12 mouse cellular contexts compared by ENCODE assay signal in the genomic region with DNA sequence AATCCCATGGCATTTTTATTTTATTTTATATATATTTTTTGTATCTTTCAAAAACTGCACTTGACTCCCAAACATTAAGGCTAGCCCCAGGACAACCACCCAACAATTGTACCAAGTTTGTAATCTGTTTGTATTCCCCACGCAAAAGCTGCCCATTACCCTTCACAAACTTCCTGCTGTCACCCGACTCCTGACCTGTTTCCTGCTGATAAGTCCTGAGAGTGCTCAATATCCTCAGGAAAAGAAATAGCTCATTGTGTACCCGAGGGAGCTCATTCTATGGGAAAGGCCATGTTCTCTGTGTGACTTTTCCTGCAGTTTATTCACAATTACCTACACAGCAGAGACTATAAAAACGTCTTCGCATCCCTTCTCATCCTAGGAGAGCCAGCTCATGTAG. TPM values are rescaled to one million over a fixed set of nuclear protein-coding genes. Genes with fewer than 3 reads are reported as not detected.
DNase-seq lines count a peak whose midpoint lies in the region; ATAC-seq and TF ChIP-seq lines count a peak whose summit lies in the region.
"Had no signal": no experiment of that assay in that cellular context is flagged by ENCODE, and none has a peak within 500 bp of the region (broad histone marks: within the 10 kb centered on the region; RNA-seq: fewer than 3 reads in every experiment).

No protein-coding gene starts in this region.

- peaks cover 10% of the 10 kb centered on the region for H3K4me1 ChIP-seq in liver, embryonic 11.5 days (replicated peaks; ENCODE audit: control insufficient read depth, insufficient read depth, low read length)
- peaks cover 0 to 11% of the 10 kb centered on the region in 2 experiments; a peak in 3 of 4 replicates for H3K4me1 ChIP-seq in liver, embryonic 14.5 days (replicated peaks; ENCODE audit: control insufficient read depth in 2 of 2, insufficient read depth in 2 of 2, low read length in 1 of 2)
- H3K4me1 ChIP-seq in cerebellum, adult 2 months (ENCODE audit: control insufficient read depth, insufficient read depth, low read length), result no peaks in the 10 kb centered on the region

- H3K27ac ChIP-seq in liver, embryonic 11.5 days (ENCODE audit: low read depth, low read length), result no peak overlapping the region
- H3K27ac ChIP-seq in liver, embryonic 14.5 days, result no peak overlapping the region
- no peak overlapping the region for H3K27ac ChIP-seq in cerebellum, adult 2 months (ENCODE audit: insufficient read depth, low read length)
- H3K27ac ChIP-seq: embryonic facial prominence, embryonic 12.5 days had no signal

- no peak for DNase-seq in liver, embryonic 11.5 days (ENCODE audit: low spot score)
- no peak for DNase-seq in liver
- peak; percentile 27 to 29 for DNase-seq in heart, postnatal 14 days
- DNase-seq in liver, embryonic 14.5 days (ENCODE audit: low read depth in 3 of 3, low spot score in 3 of 3), result no peak
- peak; percentile 13 for DNase-seq in yolk sac, embryonic 10.5 days (ENCODE audit: low spot score)
- DNase-seq in cerebellum, adult 2 months, result no peak
- DNase-seq in ovary, adult 18-20 months (ENCODE audit: low spot score), result no peak
- no peak for DNase-seq in layer of hippocampus, adult 18-20 months (ENCODE audit: low spot score in 2 of 2)
- DNase-seq: gastrocnemius, postnatal 14 days had no signal

- no peak for TF ChIP-seq POLR2A in cerebellum, adult 2 months (IDR thresholded peaks at IDR 0.05; ENCODE audit: borderline replicate concordance, insufficient read depth, low read length)

- TF ChIP-seq CTCF in liver, embryonic 14.5 days (IDR thresholded peaks at IDR 0.05; ENCODE audit: low read depth), result no peak
- no peak for TF ChIP-seq CTCF in cerebellum, adult 2 months (IDR thresholded peaks at IDR 0.05; ENCODE audit: borderline replicate concordance, insufficient read depth, low read depth, low read length)

- TF ChIP-seq EP300 in liver, embryonic 14.5 days (IDR thresholded peaks at IDR 0.05; ENCODE audit: low read depth), result no peak

- peak; percentile 56 for ATAC-seq in liver, embryonic 11.5 days (replicated peaks; ENCODE audit: low FRiP score)
- ATAC-seq in liver, embryonic 14.5 days (ENCODE audit: insufficient read depth), result peak; percentile 21; the same call in 1 of the 2 replicates
- ATAC-seq: midbrain, embryonic 16.5 days had no signal

- H3K27me3 ChIP-seq in liver, embryonic 11.5 days (replicated peaks; ENCODE audit: control insufficient read depth, insufficient read depth, low read length), result no peaks in the 10 kb centered on the region
- no peaks in the 10 kb centered on the region for H3K27me3 ChIP-seq in liver, embryonic 14.5 days (ENCODE audit: control insufficient read depth, insufficient read depth, low read length)
- no peaks in the 10 kb centered on the region for H3K27me3 ChIP-seq in cerebellum, adult 2 months (ENCODE audit: control insufficient read depth, insufficient read depth, low read length)
- H3K27me3 ChIP-seq: embryonic facial prominence, embryonic 12.5 days had no signal

- intact Hi-C loops in heart, postnatal 14 days (cut with DNase I), result no loop called here

- no peak overlapping the region for H3K9ac ChIP-seq in liver, embryonic 11.5 days (ENCODE audit: low read depth, low read length)
- no peak overlapping the region for H3K9ac ChIP-seq in liver, embryonic 14.5 days (replicated peaks)
- H3K9ac ChIP-seq: embryonic facial prominence, embryonic 12.5 days had no signal

- H3K4me3 ChIP-seq in liver, embryonic 11.5 days (ENCODE audit: low read depth, low read length), result no peak overlapping the region
- H3K4me3 ChIP-seq in liver, embryonic 14.5 days (ENCODE audit: insufficient read depth in 1 of 2, low read depth in 2 of 2, low read length in 2 of 2), result no peak overlapping the region
- H3K4me3 ChIP-seq in cerebellum, adult 2 months (replicated peaks; ENCODE audit: insufficient read depth, low read depth, low read length), result no peak overlapping the region
- H3K4me3 ChIP-seq: embryonic facial prominence, embryonic 12.5 days; left cerebral cortex, adult 2 months had no signal

- H3K9me3 ChIP-seq in liver, embryonic 11.5 days (ENCODE audit: control insufficient read depth, low read length), result no peaks in the 10 kb centered on the region
- no peaks in the 10 kb centered on the region for H3K9me3 ChIP-seq in liver, embryonic 14.5 days (ENCODE audit: control insufficient read depth, low read length)
- H3K9me3 ChIP-seq: embryonic facial prominence, embryonic 12.5 days had no signal

- no peak overlapping the region for H3K4me2 ChIP-seq in liver, embryonic 11.5 days
- no peak overlapping the region for H3K4me2 ChIP-seq in liver, embryonic 14.5 days (ENCODE audit: low read depth)
- H3K4me2 ChIP-seq: embryonic facial prominence, embryonic 12.5 days had no signal

- no peaks in the 10 kb centered on the region for H3K36me3 ChIP-seq in liver, embryonic 11.5 days (ENCODE audit: control insufficient read depth, insufficient read depth, low read length)
- H3K36me3 ChIP-seq in liver, embryonic 14.5 days (replicated peaks; ENCODE audit: control insufficient read depth, insufficient read depth, low read depth), result no peaks in the 10 kb centered on the region
- H3K36me3 ChIP-seq: embryonic facial prominence, embryonic 12.5 days had no signal

- WGBS in liver, embryonic 11.5 days, result 22% methylated on average over 5 of the region's 5 CpGs
- WGBS in liver, embryonic 14.5 days (ENCODE audit: insufficient replicate concordance), result 7% methylated on average over 5 of the region's 5 CpGs
- WGBS in cerebellum, adult 2 months, result 47% methylated on average over 5 of the region's 5 CpGs

RNA-seq across cellular contexts. Expression of gene Clec9a, which starts 17.1 kb away (rescaled TPM):
- polyA plus RNA-seq in liver, embryonic 11.5 days (2014; fragmentation: Nextera tagmentation; extraction: Ambion mirVana), result 0.56 and 0.67 TPM in 2 replicates
- under 1 TPM in 1 of 2 experiments, not detected in 1; 0.20 TPM for total RNA-seq in heart, postnatal 14 days (2021)
- polyA plus RNA-seq in liver, embryonic 14.5 days (2012; rRNA removed), result 0.79 and 1.0 TPM in 2 replicates
- 0.25 and 0.97 TPM in 2 replicates for polyA plus RNA-seq in liver, embryonic 14.5 days (2014; fragmentation: Nextera tagmentation; extraction: Ambion mirVana)
- 0.06 TPM in 1 of 2 replicates, not detected in the other for polyA plus RNA-seq in cerebellum, adult 2 months (2012; rRNA removed)
- total RNA-seq in layer of hippocampus, adult 18-20 months (2021), result not detected
- total RNA-seq: gastrocnemius, postnatal 14 days; left cerebral cortex, adult 2 months had no signal

RNA-seq across cellular contexts. Expression of gene Clec1a, which starts 26.0 kb away (rescaled TPM):
- polyA plus RNA-seq in liver, embryonic 11.5 days (2014; fragmentation: Nextera tagmentation; extraction: Ambion mirVana), result 0.38 and 0.65 TPM in 2 replicates
- 10 to 100 TPM; 15.3 to 15.9 TPM for total RNA-seq in heart, postnatal 14 days (2021)
- 0.03 and 0.04 TPM in 2 replicates for polyA plus RNA-seq in liver, embryonic 14.5 days (2012; rRNA removed)
- polyA plus RNA-seq in liver, embryonic 14.5 days (2014; fragmentation: Nextera tagmentation; extraction: Ambion mirVana), result 0.23 and 0.28 TPM in 2 replicates
- polyA plus RNA-seq in cerebellum, adult 2 months (2012; rRNA removed), result 0.44 and 0.49 TPM in 2 replicates
- 1 to 10 TPM; 4.2 TPM for total RNA-seq in layer of hippocampus, adult 18-20 months (2021)

RNA-seq across cellular contexts. Expression of gene Clec1b, which starts 28.7 kb away (rescaled TPM):
- 39.2 and 39.8 TPM in 2 replicates for polyA plus RNA-seq in liver, embryonic 11.5 days (2014; fragmentation: Nextera tagmentation; extraction: Ambion mirVana)
- total RNA-seq in heart, postnatal 14 days (2021), result under 1 TPM; 0.33 to 1.00 TPM
- 6.8 and 12.5 TPM in 2 replicates for polyA plus RNA-seq in liver, embryonic 14.5 days (2012; rRNA removed)
- 23.3 and 29.5 TPM in 2 replicates for polyA plus RNA-seq in liver, embryonic 14.5 days (2014; fragmentation: Nextera tagmentation; extraction: Ambion mirVana)
- 0.16 and 0.17 TPM in 2 replicates for polyA plus RNA-seq in cerebellum, adult 2 months (2012; rRNA removed)
- not detected for total RNA-seq in layer of hippocampus, adult 18-20 months (2021)
- total RNA-seq: left cerebral cortex, adult 2 months had no signal

RNA-seq across cellular contexts. Expression of gene Clec12b, which starts 40.1 kb away (rescaled TPM):
- polyA plus RNA-seq in liver, embryonic 11.5 days (2014; fragmentation: Nextera tagmentation; extraction: Ambion mirVana), result not detected in 2 replicates
- total RNA-seq in heart, postnatal 14 days (2021), result under 1 TPM; 0.17 to 0.22 TPM
- polyA plus RNA-seq in liver, embryonic 14.5 days (2012; rRNA removed), result 0.02 and 0.03 TPM in 2 replicates
- not detected in 2 replicates for polyA plus RNA-seq in liver, embryonic 14.5 days (2014; fragmentation: Nextera tagmentation; extraction: Ambion mirVana)
- 0.17 and 0.33 TPM in 2 replicates for polyA plus RNA-seq in cerebellum, adult 2 months (2012; rRNA removed)
- total RNA-seq in layer of hippocampus, adult 18-20 months (2021), result not detected
- total RNA-seq: gastrocnemius, postnatal 14 days; left cerebral cortex, adult 2 months had no signal
- polyA plus RNA-seq: embryonic facial prominence, embryonic 12.5 days had no signal

Comparison
In these comparisons a context has a peak if more than half of its experiments do, and no peak if none do; other contexts are left out.
1. DNase-seq: peak in heart, postnatal 14 days (2 of 2) and yolk sac, embryonic 10.5 days (single experiment); none in liver, embryonic 11.5 days (single experiment), liver (single experiment), liver, embryonic 14.5 days (0 of 3), cerebellum, adult 2 months (0 of 2), ovary, adult 18-20 months (single experiment) and layer of hippocampus, adult 18-20 months (0 of 2).